Mouse (Mus musculus): ENCODE measurements around the gene Oser1.

Gene Oser1

DNA sequence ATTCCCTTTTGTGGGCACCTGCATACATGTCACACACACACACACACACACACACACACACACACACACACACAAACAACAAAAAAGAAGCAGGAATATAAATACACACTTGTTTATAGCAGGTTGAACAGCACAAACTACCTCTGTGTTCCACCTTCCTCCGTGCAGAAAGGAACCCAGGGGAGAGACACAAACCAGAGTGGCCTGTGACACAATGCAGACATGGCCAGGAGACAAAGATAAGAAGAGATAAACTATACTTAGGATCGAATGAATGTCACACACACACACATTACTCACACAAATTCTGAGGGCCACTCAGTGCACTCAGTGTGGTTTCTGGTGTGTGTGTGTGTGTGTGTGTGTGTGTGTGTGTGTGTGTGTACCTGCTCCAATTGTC lies 65.2 kb downstream of the Oser1 start:
- Histone ChIP-seq H3K4me3 (replicated peaks; ENCODE audit: low read length) (no peak overlapping the region), H3K27me3 (ENCODE audit: insufficient read depth, low read length) (peaks cover 23% of the 10 kb centered on the region), H3K9me3 (ENCODE audit: low read length) (no peaks in the 10 kb centered on the region), H3K36me3 (ENCODE audit: insufficient read depth, low read length) (no peaks in the 10 kb centered on the region), H3K4me1 (replicated peaks; ENCODE audit: low read depth, low read length) (peaks cover 11% of the 10 kb centered on the region)
- no peak for TF ChIP-seq POU5F1 (IDR thresholded peaks at IDR 0.05; ENCODE audit: borderline replicate concordance, low read length)
- TF ChIP-seq CTCF (conservative IDR thresholded peaks at IDR 0.05; ENCODE audit: low read length), result no peak

DNA sequence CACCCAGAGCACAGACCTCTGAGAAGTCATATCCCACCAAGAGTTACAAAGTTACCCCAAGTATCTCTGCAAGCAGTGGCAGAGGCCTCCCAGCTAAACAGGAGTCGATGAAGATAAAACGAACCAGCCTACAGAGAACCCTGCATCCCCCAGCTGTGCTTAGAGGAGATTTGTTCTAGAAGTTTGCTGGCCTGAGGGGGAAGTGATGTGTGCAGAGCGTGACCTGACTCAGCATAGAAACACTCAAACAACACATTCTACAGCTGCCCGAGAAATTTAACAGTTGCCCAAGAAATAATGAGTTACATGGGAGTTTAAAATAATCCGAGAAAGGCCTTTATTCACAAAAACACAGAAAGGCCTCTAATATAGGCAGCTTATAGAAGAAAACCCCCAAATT lies 65.8 kb downstream of the Oser1 start:
- Histone ChIP-seq H3K27me3 (ENCODE audit: insufficient read depth, low read length) (peaks cover 18% of the 10 kb centered on the region), H3K9me3 (ENCODE audit: low read length) (no peaks in the 10 kb centered on the region), H3K4me3 (replicated peaks; ENCODE audit: low read length) (no peak overlapping the region), H3K4me1 (replicated peaks; ENCODE audit: low read depth, low read length) (peaks cover 17% of the 10 kb centered on the region), H3K36me3 (ENCODE audit: insufficient read depth, low read length) (no peaks in the 10 kb centered on the region)
- TF ChIP-seq CTCF (conservative IDR thresholded peaks at IDR 0.05; ENCODE audit: low read length) (no peak), POU5F1 (IDR thresholded peaks at IDR 0.05; ENCODE audit: borderline replicate concordance, low read length) (no peak), NANOG (IDR thresholded peaks at IDR 0.05; ENCODE audit: borderline replicate concordance, low read length) (no peak)

GRCm38 (mm10) chr2:163356113-163356840 lies 68.2 kb downstream of the Oser1 start:
- Histone ChIP-seq H3K4me3 (replicated peaks; ENCODE audit: low read length) (no peak overlapping the region), H3K36me3 (ENCODE audit: insufficient read depth, low read length) (no peaks in the 10 kb centered on the region), H3K4me1 (replicated peaks; ENCODE audit: low read depth, low read length) (peaks cover 27% of the 10 kb centered on the region), H3K27me3 (ENCODE audit: insufficient read depth, low read length) (peaks cover 5% of the 10 kb centered on the region), H3K9me3 (ENCODE audit: low read length) (no peaks in the 10 kb centered on the region)
- no peak for TF ChIP-seq POU5F1 (IDR thresholded peaks at IDR 0.05; ENCODE audit: borderline replicate concordance, low read length)
- TF ChIP-seq CTCF (conservative IDR thresholded peaks at IDR 0.05; ENCODE audit: low read length), result no peak
- TF ChIP-seq NANOG (IDR thresholded peaks at IDR 0.05; ENCODE audit: borderline replicate concordance, low read length), result no peak

Measured in E14TG2a.4 (cell line).